10 mouse cellular contexts compared by ENCODE assay signal in genomic region chr9:122691879-122692278, GRCm38 (mm10). TPM values are rescaled to one million over a fixed set of nuclear protein-coding genes. Genes with fewer than 3 reads are reported as not detected.
DNase-seq lines count a peak whose midpoint lies in the region; TF ChIP-seq lines count a peak whose summit lies in the region.
"Had no signal": no experiment of that assay in that cellular context is flagged by ENCODE, and none has a peak within 500 bp of the region (broad histone marks: within the 10 kb centered on the region; RNA-seq: fewer than 3 reads in every experiment).

No protein-coding gene starts in this region.

- H3K27ac ChIP-seq in ES-E14 (ENCODE audit: insufficient read depth, low read depth, low read length, poor library complexity, severe bottlenecking) = no peak overlapping the region
- H3K27ac ChIP-seq: intestine, embryonic 15.5 days; lung, embryonic 15.5 days had no signal

- H3K4me1 ChIP-seq in ES-E14 (ENCODE audit: control insufficient read depth in 2 of 2, insufficient read depth in 2 of 2, low read length in 2 of 2, poor library complexity in 1 of 2) = no peaks in the 10 kb centered on the region
- H3K4me1 ChIP-seq: intestine, embryonic 15.5 days; lung, embryonic 15.5 days had no signal

- peak; percentile 56 for DNase-seq in layer of hippocampus, adult 11-12 months (ENCODE audit: low spot score)
- no peak for DNase-seq in layer of hippocampus, postnatal 36 days
- peak; percentile 48 for DNase-seq in ES-E14 (ENCODE audit: low read depth, low spot score)
- peak; percentile 76 for DNase-seq in brain, adult 2 months (ENCODE audit: low read depth, low spot score)
- DNase-seq in mesoderm, embryonic 11.5 days (ENCODE audit: low read depth, low spot score) = peak; percentile 45
- no peak for DNase-seq in gastrocnemius, postnatal 14 days
- DNase-seq in cerebellum, adult 9-10 months = no peak

- H3K9me3 ChIP-seq in ES-E14 (ENCODE audit: control insufficient read depth, insufficient read depth, low read depth, low read length) = no peaks in the 10 kb centered on the region
- H3K9me3 ChIP-seq: intestine, embryonic 15.5 days; lung, embryonic 15.5 days had no signal

- H3K9ac ChIP-seq in ES-E14 (ENCODE audit: insufficient read depth, low read depth, low read length, poor library complexity, severe bottlenecking) = no peak overlapping the region
- H3K9ac ChIP-seq: intestine, embryonic 15.5 days; lung, embryonic 15.5 days had no signal

- H3K36me3 ChIP-seq in ES-E14 (ENCODE audit: control insufficient read depth, insufficient read depth, low read length, poor library complexity, severe bottlenecking) = no peaks in the 10 kb centered on the region
- H3K36me3 ChIP-seq: intestine, embryonic 15.5 days; lung, embryonic 15.5 days had no signal

- no peak overlapping the region for H3K4me3 ChIP-seq in ES-E14 (ENCODE audit: insufficient read depth in 1 of 2, low read depth in 1 of 2, low read length in 2 of 2, poor library complexity in 1 of 2, severe bottlenecking in 1 of 2)
- H3K4me3 ChIP-seq: intestine, embryonic 15.5 days; lung, embryonic 15.5 days had no signal

- in situ Hi-C loops in ES-E14 (cut with MboI; ENCODE audit: low sequenced_read_pairs in 2 of 2, unreplicated experiment in 2 of 2) = no loop called here

- intact Hi-C loops in gastrocnemius, postnatal 14 days (cut with DNase I; ENCODE audit: low total_unique reads) = loop anchor here (5.0 kb wide), 1 partner anchor 75 kb away; no protein-coding TSS in a partner anchor

TF ChIP-seq in ES-E14, 5 proteins besides CTCF, POLR2A, EP300 and RAD21:
- TF ChIP-seq MAFK (IDR thresholded peaks at IDR 0.05; ENCODE audit: insufficient read depth, low read depth, low read length) = no peak
- no peak for TF ChIP-seq ZC3H11A (IDR thresholded peaks at IDR 0.05; ENCODE audit: borderline replicate concordance, low read depth, low read length)
- no peak for TF ChIP-seq ZNF384 (IDR thresholded peaks at IDR 0.05; ENCODE audit: low read depth, low read length)
- no peak for TF ChIP-seq HCFC1 (IDR thresholded peaks at IDR 0.05; ENCODE audit: borderline replicate concordance, insufficient read depth, low read length)
- TF ChIP-seq CHD2 (IDR thresholded peaks at IDR 0.05; ENCODE audit: low read depth, low read length) = no peak

RNA-seq across cellular contexts. Expression of gene Topaz1, which starts 55.3 kb away (rescaled TPM):
- not detected for total RNA-seq in layer of hippocampus, postnatal 36 days (2021)
- 0.48 and 0.49 TPM in 2 replicates for total RNA-seq in ES-E14 (2012; rRNA removed)
- total RNA-seq in gastrocnemius, postnatal 14 days (2021) = not detected
- total RNA-seq: neutrophil, adult 5-6 weeks had no signal

Comparison
In these comparisons a context has a peak if more than half of its experiments do, and no peak if none do; other contexts are left out.
1. DNase-seq: peak in layer of hippocampus, adult 11-12 months (single experiment), ES-E14 (single experiment), brain, adult 2 months (single experiment) and mesoderm, embryonic 11.5 days (single experiment); none in layer of hippocampus, postnatal 36 days (0 of 2), gastrocnemius, postnatal 14 days (single experiment) and cerebellum, adult 9-10 months (single experiment).